Mouse (Mus musculus) right cerebral cortex, postnatal 4 days (tissue): ENCODE measurements at regions not wholly inside any gene's neighbourhood (a gene's known extent, or its start where the extent isn't known, plus 50 kb on each side); places are given as distances from the start of the nearest gene placed in this dataset.
"Not testable (repeated sequence)": the region's sequence is repeated elsewhere in the genome, so short reads cannot be mapped to it uniquely, and the experiment has no call there.

Source experiments
- DNase-seq: peaks from one replicate; pipeline ENCODE4 v3.0.0-alpha.2; 2022

- DNase-seq, result no peak
Measured at GRCm38 (mm10) chr4:105658581-105658980, 131.1 kb upstream of the Gm12728 start.

GRCm38 (mm10) chr4:105676690-105677089, 113.0 kb upstream of the Gm12728 start:
- DNase-seq, result no peak

GRCm38 (mm10) chr4:105690716-105691115, 99.0 kb upstream of the Gm12728 start:
- DNase-seq, result no peak

GRCm38 (mm10) chr4:105692380-105692779, 97.3 kb upstream of the Gm12728 start:
- no peak for DNase-seq

GRCm38 (mm10) chr4:105695895-105696294, 93.8 kb upstream of the Gm12728 start:
- no peak for DNase-seq

- DNase-seq, result no peak
Measured at GRCm38 (mm10) chr4:105697123-105697522, 92.5 kb upstream of the Gm12728 start.

GRCm38 (mm10) chr4:105702036-105702435, 87.6 kb upstream of the Gm12728 start:
- DNase-seq, result no peak

- no peak for DNase-seq
Measured at GRCm38 (mm10) chr4:105703408-105703807, 86.3 kb upstream of the Gm12728 start.

GRCm38 (mm10) chr4:105704271-105704670, 85.4 kb upstream of the Gm12728 start:
- DNase-seq, result no peak

- no peak for DNase-seq
Measured at GRCm38 (mm10) chr4:105705996-105706395, 83.7 kb upstream of the Gm12728 start.

GRCm38 (mm10) chr4:105708080-105708796, 81.4 kb upstream of the Gm12728 start:
- no peak for DNase-seq

GRCm38 (mm10) chr4:105713956-105714355, 75.7 kb upstream of the Gm12728 start:
- no peak for DNase-seq

GRCm38 (mm10) chr4:105718080-105718479, 71.6 kb upstream of the Gm12728 start:
- DNase-seq, result no peak

- no peak for DNase-seq
Measured at GRCm38 (mm10) chr4:105728696-105729095, 61.0 kb upstream of the Gm12728 start.

- no peak for DNase-seq
Measured at GRCm38 (mm10) chr4:105730900-105731299, 58.8 kb upstream of the Gm12728 start.

GRCm38 (mm10) chr4:105735116-105735515, 54.6 kb upstream of the Gm12728 start:
- not testable (repeated sequence) for DNase-seq
